Mouse (Mus musculus): ENCODE results near the gene Rasal2. TPM values are rescaled to one million over a fixed set of nuclear protein-coding genes. Genes with fewer than 3 reads are reported as not detected.
A peak's percentile ranks its signal among the peaks of the same experiment; 100 is the strongest.

Gene Rasal2
- polyA plus RNA-seq, 1 experiment: 13.7 TPM

- H3K4me1 ChIP-seq (ENCODE audit: control insufficient read depth, insufficient read depth, low read length): peaks cover 10% of the 10 kb centered on the region
- no peak overlapping the region for H3K27ac ChIP-seq (ENCODE audit: control insufficient read depth, insufficient read depth, low read depth, low read length)
- TF ChIP-seq CTCF (IDR thresholded peaks at IDR 0.05; ENCODE audit: control insufficient read depth, insufficient read depth, insufficient replicate concordance, low read depth, low read length) (no peak), POLR2A (IDR thresholded peaks at IDR 0.05; ENCODE audit: control insufficient read depth, low read depth, low read length) (no peak)
- H3K36me3 ChIP-seq (ENCODE audit: control insufficient read depth, insufficient read depth, low read length): no peaks in the 10 kb centered on the region
- H3K4me3 ChIP-seq (ENCODE audit: control insufficient read depth, low read depth, low read length): no peak overlapping the region
- H3K27me3 ChIP-seq (ENCODE audit: control insufficient read depth, insufficient read depth, low read length): 0 out of 2 replicates have a peak, but pooled peaks cover 2% of the 10 kb centered on the region
Observed at GRCm38 (mm10) chr1:157452759-157453549, 40.6 kb upstream of the Rasal2 start.

GRCm38 (mm10) chr1:157452284-157452683 is 39.9 kb upstream of the Rasal2 start:
- no peak for TF ChIP-seq POLR2A (IDR thresholded peaks at IDR 0.05; ENCODE audit: control insufficient read depth, low read depth, low read length)
- TF ChIP-seq CTCF (IDR thresholded peaks at IDR 0.05; ENCODE audit: control insufficient read depth, insufficient read depth, insufficient replicate concordance, low read depth, low read length): no peak
- no peak overlapping the region for H3K4me3 ChIP-seq (ENCODE audit: control insufficient read depth, low read depth, low read length)
- peaks cover 10% of the 10 kb centered on the region for H3K4me1 ChIP-seq (ENCODE audit: control insufficient read depth, insufficient read depth, low read length)
- H3K27me3 ChIP-seq (ENCODE audit: control insufficient read depth, insufficient read depth, low read length): 0 out of 2 replicates have a peak, but pooled peaks cover 2% of the 10 kb centered on the region
- H3K36me3 ChIP-seq (ENCODE audit: control insufficient read depth, insufficient read depth, low read length): no peaks in the 10 kb centered on the region
- H3K27ac ChIP-seq (ENCODE audit: control insufficient read depth, insufficient read depth, low read depth, low read length): no peak overlapping the region

- Histone ChIP-seq H3K4me3 (ENCODE audit: control insufficient read depth, low read depth, low read length) (peak overlapping the region; percentile 29), H3K36me3 (ENCODE audit: control insufficient read depth, insufficient read depth, low read length) (no peaks in the 10 kb centered on the region), H3K27me3 (ENCODE audit: control insufficient read depth, insufficient read depth, low read length) (0 out of 2 replicates have a peak, but pooled peaks cover 2% of the 10 kb centered on the region), H3K27ac (ENCODE audit: control insufficient read depth, insufficient read depth, low read depth, low read length) (no peak overlapping the region), H3K4me1 (ENCODE audit: control insufficient read depth, insufficient read depth, low read length) (peaks cover 10% of the 10 kb centered on the region)
- TF ChIP-seq CTCF (IDR thresholded peaks at IDR 0.05; ENCODE audit: control insufficient read depth, insufficient read depth, insufficient replicate concordance, low read depth, low read length) (no peak), POLR2A (IDR thresholded peaks at IDR 0.05; ENCODE audit: control insufficient read depth, low read depth, low read length) (no peak)
Observed at GRCm38 (mm10) chr1:157449981-157450636, 37.7 kb upstream of the Rasal2 start.

GRCm38 (mm10) chr1:157449532-157449931 is 37.1 kb upstream of the Rasal2 start:
- Histone ChIP-seq H3K4me1 (ENCODE audit: control insufficient read depth, insufficient read depth, low read length) (peaks cover 15% of the 10 kb centered on the region), H3K27me3 (ENCODE audit: control insufficient read depth, insufficient read depth, low read length) (0 out of 2 replicates have a peak, but pooled peaks cover 2% of the 10 kb centered on the region), H3K36me3 (ENCODE audit: control insufficient read depth, insufficient read depth, low read length) (no peaks in the 10 kb centered on the region), H3K27ac (ENCODE audit: control insufficient read depth, insufficient read depth, low read depth, low read length) (no peak overlapping the region), H3K4me3 (ENCODE audit: control insufficient read depth, low read depth, low read length) (no peak overlapping the region; the same call in 1 of the 2 replicates)
- TF ChIP-seq CTCF (IDR thresholded peaks at IDR 0.05; ENCODE audit: control insufficient read depth, insufficient read depth, insufficient replicate concordance, low read depth, low read length): no peak

- Histone ChIP-seq H3K36me3 (ENCODE audit: control insufficient read depth, insufficient read depth, low read length) (no peaks in the 10 kb centered on the region), H3K4me1 (ENCODE audit: control insufficient read depth, insufficient read depth, low read length) (peaks cover 21% of the 10 kb centered on the region), H3K4me3 (ENCODE audit: control insufficient read depth, low read depth, low read length) (no peak overlapping the region), H3K27ac (ENCODE audit: control insufficient read depth, insufficient read depth, low read depth, low read length) (no peak overlapping the region), H3K27me3 (ENCODE audit: control insufficient read depth, insufficient read depth, low read length) (0 out of 2 replicates have a peak, but pooled peaks cover 2% of the 10 kb centered on the region)
- no peak for TF ChIP-seq CTCF (IDR thresholded peaks at IDR 0.05; ENCODE audit: control insufficient read depth, insufficient read depth, insufficient replicate concordance, low read depth, low read length)
- no peak for TF ChIP-seq POLR2A (IDR thresholded peaks at IDR 0.05; ENCODE audit: control insufficient read depth, low read depth, low read length)
Observed at GRCm38 (mm10) chr1:157448805-157449188, 36.4 kb upstream of the Rasal2 start.

GRCm38 (mm10) chr1:157448164-157448804 is 35.9 kb upstream of the Rasal2 start:
- Histone ChIP-seq H3K27ac (ENCODE audit: control insufficient read depth, insufficient read depth, low read depth, low read length) (no peak overlapping the region), H3K4me1 (ENCODE audit: control insufficient read depth, insufficient read depth, low read length) (peaks cover 24% of the 10 kb centered on the region), H3K27me3 (ENCODE audit: control insufficient read depth, insufficient read depth, low read length) (0 out of 2 replicates have a peak, but pooled peaks cover 2% of the 10 kb centered on the region), H3K36me3 (ENCODE audit: control insufficient read depth, insufficient read depth, low read length) (no peaks in the 10 kb centered on the region), H3K4me3 (ENCODE audit: control insufficient read depth, low read depth, low read length) (no peak overlapping the region)
- no peak for TF ChIP-seq POLR2A (IDR thresholded peaks at IDR 0.05; ENCODE audit: control insufficient read depth, low read depth, low read length)
- no peak for TF ChIP-seq CTCF (IDR thresholded peaks at IDR 0.05; ENCODE audit: control insufficient read depth, insufficient read depth, insufficient replicate concordance, low read depth, low read length)

GRCm38 (mm10) chr1:157447142-157447541 is 34.7 kb upstream of the Rasal2 start:
- H3K4me3 ChIP-seq (ENCODE audit: control insufficient read depth, low read depth, low read length): no peak overlapping the region
- H3K36me3 ChIP-seq (ENCODE audit: control insufficient read depth, insufficient read depth, low read length): no peaks in the 10 kb centered on the region
- no peak overlapping the region for H3K27ac ChIP-seq (ENCODE audit: control insufficient read depth, insufficient read depth, low read depth, low read length)
- TF ChIP-seq CTCF (IDR thresholded peaks at IDR 0.05; ENCODE audit: control insufficient read depth, insufficient read depth, insufficient replicate concordance, low read depth, low read length): no peak
- TF ChIP-seq POLR2A (IDR thresholded peaks at IDR 0.05; ENCODE audit: control insufficient read depth, low read depth, low read length): no peak
- H3K4me1 ChIP-seq (ENCODE audit: control insufficient read depth, insufficient read depth, low read length): peaks cover 27% of the 10 kb centered on the region
- 0 out of 2 replicates have a peak, but pooled peaks cover 2% of the 10 kb centered on the region for H3K27me3 ChIP-seq (ENCODE audit: control insufficient read depth, insufficient read depth, low read length)
